8 mouse cellular contexts compared by ENCODE assay signal in the genomic region with DNA sequence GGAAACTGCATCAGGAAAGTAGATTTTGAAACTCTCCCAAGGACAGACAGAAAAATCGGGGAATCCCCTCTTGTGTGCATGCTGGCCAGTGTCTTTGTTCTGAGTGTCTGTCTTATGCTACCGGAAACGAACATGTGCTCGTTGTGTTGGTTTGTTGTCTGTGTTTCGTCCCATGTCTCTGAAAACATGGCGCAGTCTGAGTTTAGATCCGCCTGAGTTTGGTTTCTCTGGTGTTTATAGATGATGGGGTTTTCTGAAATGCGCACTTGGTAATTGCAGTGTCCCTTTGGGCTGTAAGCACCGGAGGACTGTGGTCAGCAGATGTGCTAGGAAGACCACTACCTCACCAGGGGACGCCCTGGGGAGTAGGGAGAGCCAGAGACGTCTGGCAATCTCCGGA. TPM values are rescaled to one million over a fixed set of nuclear protein-coding genes. Genes with fewer than 3 reads are reported as not detected.
DNase-seq lines count a peak whose midpoint lies in the region; ATAC-seq and TF ChIP-seq lines count a peak whose summit lies in the region.

No protein-coding gene starts in this region.

- H3K27me3 ChIP-seq in embryonic facial prominence, embryonic 13.5 days: no peaks in the 10 kb centered on the region
- H3K27me3 ChIP-seq in hindbrain, embryonic 13.5 days: no peaks in the 10 kb centered on the region
- H3K27me3 ChIP-seq in lung, postnatal 0 days (replicated peaks; ENCODE audit: insufficient read depth, low read length): no peaks in the 10 kb centered on the region
- no peaks in the 10 kb centered on the region for H3K27me3 ChIP-seq in stomach, embryonic 16.5 days (ENCODE audit: control insufficient read depth, insufficient read depth, low read length)

- WGBS in embryonic facial prominence, embryonic 13.5 days: 7% methylated on average over 12 of the region's 12 CpGs
- 12% methylated on average over 12 of the region's 12 CpGs for WGBS in hindbrain, embryonic 13.5 days
- 4% methylated on average over 12 of the region's 12 CpGs for whole genome bisulfite sequencing in lung, postnatal 0 days
- WGBS in stomach, embryonic 16.5 days: 2% methylated on average over 12 of the region's 12 CpGs

- H3K36me3 ChIP-seq in embryonic facial prominence, embryonic 13.5 days: no peaks in the 10 kb centered on the region
- no peaks in the 10 kb centered on the region for H3K36me3 ChIP-seq in hindbrain, embryonic 13.5 days
- no peaks in the 10 kb centered on the region for H3K36me3 ChIP-seq in lung, postnatal 0 days (ENCODE audit: insufficient read depth, low read length)
- no peaks in the 10 kb centered on the region for H3K36me3 ChIP-seq in stomach, embryonic 16.5 days (ENCODE audit: control insufficient read depth, insufficient read depth, low read length)

- no peak for TF ChIP-seq EP300 in lung, postnatal 0 days (IDR thresholded peaks at IDR 0.05)

- TF ChIP-seq CTCF in lung, postnatal 0 days (IDR thresholded peaks at IDR 0.05): no peak

- peak overlapping the region; percentile 61 for H3K4me2 ChIP-seq in embryonic facial prominence, embryonic 13.5 days
- H3K4me2 ChIP-seq in hindbrain, embryonic 13.5 days: peak overlapping the region; percentile 55
- H3K4me2 ChIP-seq in lung, postnatal 0 days (replicated peaks; ENCODE audit: low read depth, low read length): peak overlapping the region; percentile 52
- H3K4me2 ChIP-seq in stomach, embryonic 16.5 days (ENCODE audit: low read depth, low read length): peak overlapping the region; percentile 59

- ATAC-seq in embryonic facial prominence, embryonic 13.5 days (ENCODE audit: insufficient number of reproducible peaks, insufficient read depth, low FRiP score, low TSS enrichment, low read depth): no peak
- no peak for ATAC-seq in hindbrain, embryonic 13.5 days (ENCODE audit: low FRiP score)
- no peak for ATAC-seq in lung, postnatal 0 days
- no peak for ATAC-seq in stomach, embryonic 16.5 days (ENCODE audit: insufficient read depth, low FRiP score)

- H3K27ac ChIP-seq in embryonic facial prominence, embryonic 13.5 days: peak overlapping the region; percentile 62
- H3K27ac ChIP-seq in hindbrain, embryonic 13.5 days: no peak overlapping the region
- H3K27ac ChIP-seq in lung, postnatal 0 days (ENCODE audit: low read length): no peak overlapping the region
- peak overlapping the region; percentile 73 for H3K27ac ChIP-seq in stomach, embryonic 16.5 days (ENCODE audit: low read length)

- peak; percentile 3 to 5 for DNase-seq in spleen, postnatal 36 days (ENCODE audit: low spot score in 2 of 2)
- DNase-seq in spleen, adult 12 weeks (ENCODE audit: low spot score): no peak
- peak; percentile 10 for DNase-seq in lung, postnatal 0 days (ENCODE audit: low spot score)
- DNase-seq in urinary bladder, postnatal 10 days (ENCODE audit: low spot score): no peak
- DNase-seq in left cerebral cortex, postnatal 10 days (ENCODE audit: extremely low spot score in 1 of 2, low spot score in 2 of 2): no peak

- H3K4me3 ChIP-seq in embryonic facial prominence, embryonic 13.5 days: peak overlapping the region; percentile 45
- H3K4me3 ChIP-seq in hindbrain, embryonic 13.5 days: peak overlapping the region; percentile 38
- H3K4me3 ChIP-seq in lung, postnatal 0 days (ENCODE audit: low read depth, low read length): peak overlapping the region; percentile 31
- peak overlapping the region; percentile 50 for H3K4me3 ChIP-seq in stomach, embryonic 16.5 days (replicated peaks; ENCODE audit: low read length)

- no peaks in the 10 kb centered on the region for H3K4me1 ChIP-seq in embryonic facial prominence, embryonic 13.5 days
- no peaks in the 10 kb centered on the region for H3K4me1 ChIP-seq in hindbrain, embryonic 13.5 days (replicated peaks)
- H3K4me1 ChIP-seq in lung, postnatal 0 days (ENCODE audit: insufficient read depth, low read depth, low read length): no peaks in the 10 kb centered on the region
- H3K4me1 ChIP-seq in stomach, embryonic 16.5 days (ENCODE audit: control insufficient read depth, insufficient read depth, low read length): no peaks in the 10 kb centered on the region

- H3K9ac ChIP-seq in embryonic facial prominence, embryonic 13.5 days: peak overlapping the region; percentile 65
- peak overlapping the region; percentile 55; the same call in 1 of the 2 replicates for H3K9ac ChIP-seq in hindbrain, embryonic 13.5 days
- no peak overlapping the region; the same call in 1 of the 2 replicates for H3K9ac ChIP-seq in lung, postnatal 0 days (replicated peaks; ENCODE audit: low read depth)
- peak overlapping the region; percentile 61 for H3K9ac ChIP-seq in stomach, embryonic 16.5 days (ENCODE audit: low read length)

- H3K9me3 ChIP-seq in embryonic facial prominence, embryonic 13.5 days: no peaks in the 10 kb centered on the region
- no peaks in the 10 kb centered on the region for H3K9me3 ChIP-seq in hindbrain, embryonic 13.5 days
- no peaks in the 10 kb centered on the region for H3K9me3 ChIP-seq in lung, postnatal 0 days (ENCODE audit: low read length)
- H3K9me3 ChIP-seq in stomach, embryonic 16.5 days (replicated peaks; ENCODE audit: control insufficient read depth, low read length): no peaks in the 10 kb centered on the region

- intact Hi-C loops in left cerebral cortex, postnatal 10 days (cut with DNase I): no loop called here

RNA-seq across cellular contexts. Expression of a gene that starts 9.3 kb away (rescaled TPM):
- polyA plus RNA-seq in embryonic facial prominence, embryonic 13.5 days (2015; fragmentation: Nextera tagmentation; extraction: Ambion mirVana): not detected in 2 replicates
- not detected in 2 replicates for polyA plus RNA-seq in hindbrain, embryonic 13.5 days (2015; fragmentation: Nextera tagmentation; extraction: Ambion mirVana)
- not detected in 2 replicates for polyA plus RNA-seq in lung, postnatal 0 days (2015; fragmentation: Nextera tagmentation; extraction: Ambion mirVana)
- not detected in 2 replicates for polyA plus RNA-seq in stomach, embryonic 16.5 days (2015; fragmentation: Nextera tagmentation; extraction: Ambion mirVana)
- not detected for total RNA-seq in left cerebral cortex, postnatal 10 days (2021)

RNA-seq across cellular contexts. Expression of a gene that starts 21.3 kb away (rescaled TPM):
- not detected in 2 replicates for polyA plus RNA-seq in embryonic facial prominence, embryonic 13.5 days (2015; fragmentation: Nextera tagmentation; extraction: Ambion mirVana)
- polyA plus RNA-seq in hindbrain, embryonic 13.5 days (2015; fragmentation: Nextera tagmentation; extraction: Ambion mirVana): 0.08 TPM in 1 of 2 replicates, not detected in the other
- polyA plus RNA-seq in lung, postnatal 0 days (2015; fragmentation: Nextera tagmentation; extraction: Ambion mirVana): 0.05 and 0.07 TPM in 2 replicates
- 0.08 TPM in 1 of 2 replicates, not detected in the other for polyA plus RNA-seq in stomach, embryonic 16.5 days (2015; fragmentation: Nextera tagmentation; extraction: Ambion mirVana)
- total RNA-seq in left cerebral cortex, postnatal 10 days (2021): not detected

RNA-seq across cellular contexts. Expression of a gene that starts 26.9 kb away (rescaled TPM):
- not detected in 2 replicates for polyA plus RNA-seq in embryonic facial prominence, embryonic 13.5 days (2015; fragmentation: Nextera tagmentation; extraction: Ambion mirVana)
- polyA plus RNA-seq in hindbrain, embryonic 13.5 days (2015; fragmentation: Nextera tagmentation; extraction: Ambion mirVana): not detected in 2 replicates
- polyA plus RNA-seq in lung, postnatal 0 days (2015; fragmentation: Nextera tagmentation; extraction: Ambion mirVana): 0.91 and 1.6 TPM in 2 replicates
- 0.11 TPM in 1 of 2 replicates, not detected in the other for polyA plus RNA-seq in stomach, embryonic 16.5 days (2015; fragmentation: Nextera tagmentation; extraction: Ambion mirVana)
- total RNA-seq in left cerebral cortex, postnatal 10 days (2021): under 1 TPM in 1 of 2 experiments, not detected in 1; 0.17 TPM

RNA-seq across cellular contexts. Expression of a gene that starts 43.0 kb away (rescaled TPM):
- polyA plus RNA-seq in embryonic facial prominence, embryonic 13.5 days (2015; fragmentation: Nextera tagmentation; extraction: Ambion mirVana): 3.2 and 3.5 TPM in 2 replicates
- 3.2 and 3.8 TPM in 2 replicates for polyA plus RNA-seq in hindbrain, embryonic 13.5 days (2015; fragmentation: Nextera tagmentation; extraction: Ambion mirVana)
- polyA plus RNA-seq in lung, postnatal 0 days (2015; fragmentation: Nextera tagmentation; extraction: Ambion mirVana): 11.2 and 12.6 TPM in 2 replicates
- 3.8 and 6.7 TPM in 2 replicates for polyA plus RNA-seq in stomach, embryonic 16.5 days (2015; fragmentation: Nextera tagmentation; extraction: Ambion mirVana)
- total RNA-seq in left cerebral cortex, postnatal 10 days (2021): 1 to 10 TPM in 1 of 2 experiments, not detected in 1; 1.1 TPM

Comparison
In these comparisons a context has a peak if more than half of its experiments do, and no peak if none do; other contexts are left out.
1. DNase-seq: peak in spleen, postnatal 36 days (2 of 2) and lung, postnatal 0 days (single experiment); none in spleen, adult 12 weeks (single experiment), urinary bladder, postnatal 10 days (single experiment) and left cerebral cortex, postnatal 10 days (0 of 2).
2. H3K27ac ChIP-seq: peak in embryonic facial prominence, embryonic 13.5 days (single experiment) and stomach, embryonic 16.5 days (single experiment); none in hindbrain, embryonic 13.5 days (single experiment) and lung, postnatal 0 days (single experiment).
3. Peak in every context shown above with its lines, with median percentiles within 50 percentile points of each other: H3K4me2 ChIP-seq and H3K4me3 ChIP-seq.